Mouse (Mus musculus) gastrocnemius, adult 8-10 months (tissue): ENCODE measurements around the gene Taf12. TPM values are rescaled to one million over a fixed set of nuclear protein-coding genes. Genes with fewer than 3 reads are reported as not detected.

Source experiments
- DNase-seq, 2 experiments: peaks; one replicate each; pipeline ENCODE4 v3.0.0; 2022; ENCODE audit warnings: low spot score in 2 of 2
- total RNA-seq, 4 experiments: library from RNA; stranded (reverse); gene quantifications; 2 replicates each; pipeline ENCODE4 v1.2.4; 2022

Gene Taf12
- total RNA-seq, 4 experiments from 2014 or later = 35.4 to 47.2 (median 38.4) TPM

DNA sequence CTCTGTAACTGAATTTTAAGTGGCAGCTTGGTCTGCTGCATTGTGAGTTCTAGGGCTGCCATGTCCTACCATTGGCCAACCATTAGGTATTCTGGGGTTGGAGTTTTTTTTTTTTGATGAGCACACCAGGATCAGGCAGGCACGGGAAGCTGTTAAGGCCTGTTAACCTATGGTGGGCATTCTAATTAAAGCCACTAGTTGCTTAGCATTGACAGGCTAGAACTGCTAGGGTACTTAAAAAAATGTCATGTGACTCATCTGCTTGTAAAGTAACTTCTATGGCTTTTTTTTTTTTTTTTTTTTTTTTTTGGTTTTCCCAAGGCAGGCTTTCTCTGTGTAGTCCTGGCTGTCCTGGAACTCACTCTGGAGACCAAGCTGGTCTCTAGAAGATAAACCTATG lies 37.0 kb downstream of the Taf12 start:
- no peak for DNase-seq

DNA sequence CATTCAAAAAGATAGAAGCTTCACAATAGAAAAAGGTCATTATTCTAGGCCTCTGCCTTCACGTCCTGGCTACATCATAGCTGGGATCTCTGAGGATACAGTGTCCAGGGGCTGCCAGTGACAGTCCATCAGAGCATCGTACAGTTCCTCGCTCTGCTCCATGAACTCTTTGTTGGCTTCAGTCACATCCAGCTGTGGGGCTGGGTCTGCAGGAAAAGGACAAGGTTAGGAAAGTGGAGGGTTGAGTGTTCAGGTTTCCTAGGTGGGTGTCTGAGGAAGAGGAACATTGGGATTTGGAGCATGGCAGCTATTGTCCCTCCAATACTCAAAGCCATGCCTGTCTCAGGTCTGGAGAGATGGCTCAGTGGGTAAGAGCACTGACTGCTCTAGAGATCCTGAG lies 37.6 kb downstream of the Taf12 start:
- DNase-seq = no peak

DNA sequence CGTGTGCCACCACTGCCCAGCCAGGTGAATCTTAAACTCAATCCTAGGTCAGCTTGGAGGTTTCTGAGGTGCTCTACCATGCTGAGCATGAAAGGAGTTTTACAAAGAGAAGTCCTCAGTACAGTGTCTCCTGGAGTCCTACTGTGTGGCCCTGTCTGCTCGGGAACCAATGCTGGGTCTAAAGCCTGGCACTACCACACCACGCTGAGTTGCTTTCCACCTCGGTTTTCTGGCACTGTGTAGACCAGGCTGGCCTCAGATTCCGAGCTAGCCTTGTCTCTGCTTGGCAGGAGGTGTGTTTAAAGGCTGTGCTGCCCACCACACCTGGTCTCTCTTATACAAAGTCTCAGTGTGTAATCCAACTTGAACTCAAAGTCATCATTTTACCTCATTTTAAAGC lies 38.5 kb downstream of the Taf12 start:
- no peak for DNase-seq

DNA sequence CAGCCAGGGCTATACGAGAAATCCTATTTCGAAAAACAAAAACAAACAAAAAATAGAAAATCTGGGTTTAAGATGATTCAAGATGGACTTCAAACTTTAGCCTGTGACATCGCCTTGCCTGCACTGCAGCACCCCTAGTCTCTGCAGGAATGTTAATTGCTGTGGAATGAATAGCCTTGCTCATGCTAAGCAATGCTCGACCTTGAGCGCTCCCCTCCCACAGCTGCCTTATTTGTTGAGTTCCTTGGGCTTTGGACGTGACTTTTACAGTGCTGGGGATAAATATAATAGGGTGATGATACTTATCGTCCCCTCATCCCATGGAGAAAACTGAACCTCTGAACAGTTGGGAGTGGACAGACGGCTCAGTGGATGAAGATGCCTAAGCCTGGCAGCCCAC lies 41.5 kb downstream of the Taf12 start:
- DNase-seq = no peak

DNA sequence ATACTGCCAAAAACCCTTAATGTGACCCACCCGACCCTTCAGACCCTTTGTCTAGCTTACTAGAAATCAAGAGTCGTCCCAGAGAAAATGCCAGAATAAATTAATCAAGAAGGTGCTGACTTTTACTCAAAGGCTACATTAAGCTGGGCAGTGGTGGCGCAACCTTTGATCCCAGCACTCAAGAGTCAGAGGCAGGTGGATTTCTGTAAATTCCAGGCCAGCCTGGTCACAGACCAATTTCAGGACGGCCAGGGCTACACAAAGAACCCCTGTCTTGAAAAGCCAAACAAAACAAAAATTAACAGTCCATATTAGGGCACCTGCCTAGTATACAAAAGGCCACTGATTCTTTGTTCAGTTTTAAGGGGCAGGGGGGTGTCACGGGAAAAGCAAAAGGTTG lies 52.3 kb downstream of the Taf12 start:
- no peak for DNase-seq

DNA sequence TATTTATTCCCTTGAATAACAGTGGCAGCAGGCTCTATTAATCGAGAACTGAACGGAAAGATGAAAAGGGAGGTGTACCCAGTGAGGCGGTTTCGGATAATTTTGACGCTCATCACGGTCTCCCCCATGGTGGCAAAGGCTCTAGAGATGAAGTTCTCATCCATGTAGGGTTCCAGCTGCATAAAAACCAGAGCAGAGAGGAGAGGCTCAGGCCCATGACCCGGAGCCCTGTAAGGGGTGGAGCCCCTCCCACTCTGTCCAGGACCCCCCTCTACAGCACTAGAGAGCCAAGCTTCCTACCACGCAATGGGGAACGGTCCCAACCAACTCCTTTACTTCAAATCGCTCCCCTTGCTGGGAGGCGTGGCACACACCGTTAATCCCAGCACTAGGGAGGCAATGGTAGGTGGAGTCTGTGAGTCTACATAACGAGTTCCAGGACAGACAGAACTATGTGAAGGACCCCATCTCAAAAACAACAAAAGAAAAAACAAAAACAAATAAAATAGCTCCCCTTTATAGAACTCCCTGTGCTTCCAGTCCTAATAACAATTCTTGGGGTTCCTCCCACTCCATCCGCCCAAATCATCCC lies 54.3 kb downstream of the Taf12 start:
- no peak for DNase-seq

DNA sequence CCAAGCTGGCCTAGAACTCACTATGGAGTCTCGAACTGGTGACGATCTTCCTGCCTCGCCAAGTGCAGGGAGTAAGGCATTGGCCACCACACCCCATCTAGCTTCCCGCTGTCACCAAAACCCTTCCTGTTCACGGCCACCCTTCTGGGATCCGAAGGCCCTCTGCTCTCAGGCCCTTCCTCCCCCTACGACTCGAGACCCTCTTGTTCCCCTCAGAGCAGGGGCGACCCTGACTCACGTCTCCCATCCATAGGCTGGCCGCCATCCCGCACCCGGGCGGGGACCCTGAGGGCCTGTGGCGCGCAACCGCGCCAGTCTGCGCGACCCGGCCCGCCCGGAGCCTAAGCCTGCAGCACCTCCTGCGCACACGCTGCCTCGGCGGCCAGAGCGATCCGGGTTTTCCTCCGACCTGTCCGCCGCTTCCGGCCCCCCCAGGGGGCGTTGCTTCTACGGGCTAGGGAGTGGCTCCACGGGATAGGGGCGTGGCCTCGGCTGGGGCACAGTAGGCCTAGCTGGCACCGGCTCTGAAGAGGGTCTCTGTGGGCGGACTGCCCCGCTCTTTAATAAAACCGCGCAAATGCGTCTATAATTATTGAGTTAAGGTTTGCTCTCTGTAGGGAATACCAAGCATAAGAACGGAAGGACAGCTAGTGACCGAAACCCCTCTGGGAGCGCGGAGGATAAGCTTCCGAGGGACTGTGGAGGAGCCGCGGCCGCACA lies 55.1 kb downstream of the Taf12 start, which contains the start of gene Trnau1ap:
Gene Trnau1ap (minus strand): TSS at position 424 of the 720 bp plus-strand sequence.
- DNase-seq = peak; percentile 83 to 87

DNA sequence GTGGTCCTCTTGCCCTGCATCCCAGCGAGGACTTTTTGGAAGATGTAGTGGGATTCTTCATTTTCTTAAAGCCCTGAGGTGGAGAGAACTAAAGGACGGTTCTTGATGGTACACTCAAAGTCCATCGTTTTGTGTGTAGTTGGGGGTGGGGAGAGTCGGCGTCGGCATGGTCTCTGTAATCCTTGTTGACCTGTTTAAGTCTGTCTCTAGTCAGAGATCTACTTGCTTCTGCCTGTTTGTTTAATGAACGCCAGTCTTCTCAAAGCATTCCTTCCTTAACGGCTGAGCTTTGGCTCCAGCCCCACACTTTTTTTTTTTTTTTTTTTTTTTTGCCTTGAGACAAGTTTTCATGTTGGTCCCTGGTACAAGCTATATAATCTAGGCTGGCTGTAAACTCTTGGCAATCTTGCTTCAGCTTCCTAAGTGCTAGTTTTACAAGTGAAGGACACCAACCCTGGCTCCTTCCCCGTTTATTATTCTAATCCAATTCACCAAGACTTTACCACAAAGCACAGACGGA lies 55.7 kb downstream of the Taf12 start:
- no peak for DNase-seq

DNA sequence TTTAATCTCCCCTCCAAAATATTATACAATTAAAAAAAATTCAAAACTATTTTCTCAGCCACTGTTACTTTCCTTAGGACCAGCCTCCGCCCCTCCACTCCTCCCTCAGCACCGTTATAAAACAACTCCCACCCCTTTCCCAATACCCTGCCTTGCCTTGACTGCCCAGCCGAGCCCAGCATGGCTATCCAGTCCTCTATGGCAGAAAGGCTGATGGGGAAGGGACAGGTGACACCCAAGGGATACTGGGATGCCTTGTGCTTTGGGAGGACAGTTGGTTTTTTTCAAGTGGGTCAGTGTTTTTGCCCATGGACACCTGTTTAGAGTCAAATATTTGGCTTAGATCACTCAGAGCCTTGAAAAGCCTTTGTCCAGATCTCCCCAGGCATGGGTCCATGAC lies 57.8 kb downstream of the Taf12 start:
- DNase-seq = no peak

DNA sequence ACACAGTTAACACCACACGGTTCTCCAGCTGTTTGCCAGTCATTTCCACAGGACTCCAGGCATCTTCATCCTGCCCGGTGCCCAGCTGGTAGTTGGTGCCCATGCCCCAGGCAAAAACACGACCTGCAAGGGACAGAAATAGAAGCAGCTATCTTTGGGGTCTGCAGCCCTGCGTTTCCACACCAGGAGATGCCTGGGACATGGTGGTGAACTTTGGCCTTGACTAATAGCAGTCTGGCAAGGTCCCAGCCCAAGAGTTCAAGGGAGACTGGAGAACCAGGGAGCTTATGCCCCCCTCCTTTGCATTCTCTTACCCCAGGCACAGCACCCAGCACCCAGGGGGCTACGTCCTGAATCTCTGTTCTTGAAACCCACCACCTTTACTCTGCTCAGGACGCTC lies 58.7 kb downstream of the Taf12 start:
- DNase-seq = no peak

DNA sequence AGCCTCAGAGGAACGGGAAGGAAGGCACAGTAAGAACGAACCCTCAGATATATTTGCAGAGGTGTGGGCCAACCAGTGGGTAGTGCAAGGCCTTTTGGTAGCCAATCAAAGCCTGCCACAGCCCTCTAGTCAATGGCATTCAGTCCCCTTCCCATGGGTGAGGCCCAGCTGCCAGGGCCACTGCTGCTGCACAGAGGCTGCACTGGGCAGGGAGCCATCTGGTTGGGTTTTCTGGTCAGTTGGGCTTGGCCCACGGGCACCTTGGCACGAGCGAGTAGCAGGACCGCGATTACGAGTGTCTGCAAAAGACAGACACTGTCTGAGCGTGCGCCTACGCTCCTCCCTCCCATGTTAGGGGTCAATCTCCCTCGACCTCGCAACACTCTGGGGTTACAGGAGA lies 64.8 kb downstream of the Taf12 start:
- peak in 1 of 2 experiments; percentile 45 for DNase-seq

DNA sequence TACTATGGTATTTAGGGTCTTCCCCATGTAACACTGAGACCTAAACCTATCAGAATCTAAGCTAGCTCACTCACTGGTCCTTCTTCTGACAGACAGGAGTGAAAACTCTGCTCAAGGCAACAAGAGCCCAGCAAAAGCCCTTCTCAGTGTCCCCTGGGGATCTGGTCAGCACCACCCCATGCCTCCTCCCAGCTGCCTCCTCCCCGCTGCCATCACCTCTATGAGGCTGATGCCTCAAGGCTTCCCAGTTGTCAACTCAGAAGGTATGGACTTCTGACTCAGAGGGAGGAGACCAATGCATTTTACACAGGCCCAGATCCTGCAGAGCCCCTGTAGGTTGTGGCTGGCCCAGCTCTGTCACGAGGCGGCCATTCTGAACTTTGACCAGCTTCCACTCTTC lies 67.3 kb downstream of the Taf12 start:
- no peak for DNase-seq

DNA sequence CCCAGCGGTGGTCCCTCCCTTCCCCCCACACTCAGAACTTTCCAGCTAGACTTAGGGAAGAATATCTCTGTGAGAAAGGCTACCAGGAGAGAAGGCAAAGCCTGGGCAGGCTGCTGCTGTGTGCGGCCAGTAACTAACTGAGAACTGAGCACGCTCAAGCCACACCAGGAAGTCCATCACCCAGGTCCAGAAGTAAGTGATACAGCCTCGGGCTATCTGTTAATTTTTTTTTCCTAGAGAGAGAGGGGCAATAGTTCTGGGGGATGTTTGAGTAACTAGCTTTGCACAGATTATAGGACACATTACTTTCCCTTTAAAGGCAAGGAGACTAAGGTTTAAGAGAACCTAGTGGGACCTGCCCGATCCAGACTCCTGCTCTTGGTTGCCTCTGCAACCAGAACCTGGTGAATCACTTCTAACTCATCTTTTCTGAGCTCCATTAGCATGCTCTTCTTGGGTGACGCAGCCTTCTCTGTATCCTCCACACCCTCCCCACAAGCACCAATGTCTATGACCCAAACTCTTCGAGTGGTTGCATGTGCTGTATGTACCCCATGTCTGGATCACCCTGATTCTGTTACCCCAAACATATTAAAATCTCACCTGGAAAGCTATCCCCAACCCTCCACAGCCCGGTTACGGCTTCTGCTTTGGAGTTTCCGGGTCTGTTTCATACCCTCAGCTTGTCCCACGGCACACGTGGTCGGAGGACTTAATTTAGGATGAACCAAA lies 70.4 kb downstream of the Taf12 start:
- DNase-seq = no peak

Other genes starting within 250 kb of the Taf12 start
- gene Gm10300, start 199.7 kb upstream of the Taf12 start, total RNA-seq = under 1 TPM in 3 of 4 experiments, not detected in 1; 0.10 to 0.22 (median 0.11) TPM
- gene Epb41, start 199.1 kb upstream of the Taf12 start, total RNA-seq = 100 to 1,000 TPM; 114 to 129 (median 121) TPM
- under 1 TPM in 1 of 4 experiments, not detected in 3; 0.07 TPM for gene Oprd1, start 129.9 kb upstream of the Taf12 start, total RNA-seq
- 10 to 100 TPM; 25.1 to 30.9 (median 28.0) TPM for gene Ythdf2, start 62.1 kb upstream of the Taf12 start, total RNA-seq
- gene Gmeb1, start 12.8 kb upstream of the Taf12 start, total RNA-seq = 10 to 100 TPM in 1 of 4 experiments, 1 to 10 TPM in 3; 7.4 to 11.0 (median 7.9) TPM
- 1 to 10 TPM in 1 of 4 experiments, under 1 TPM in 1, not detected in 2; 0.58 to 1.5 TPM for gene Rab42, start 29.0 kb downstream of the Taf12 start, total RNA-seq
- gene Trnau1ap, start 55.2 kb downstream of the Taf12 start, total RNA-seq = 10 to 100 TPM in 3 of 4 experiments, 1 to 10 TPM in 1; 9.4 to 13.4 (median 11.1) TPM
- gene Rcc1, start 79.2 kb downstream of the Taf12 start, total RNA-seq = 1 to 10 TPM; 4.8 to 8.4 (median 8.1) TPM
- gene Phactr4, start 148.1 kb downstream of the Taf12 start, total RNA-seq = 10 to 100 TPM; 10.2 to 13.1 (median 10.9) TPM
- 1 to 10 TPM; 2.2 to 4.9 (median 3.4) TPM for gene Med18, start 189.5 kb downstream of the Taf12 start, total RNA-seq
- 1 to 10 TPM; 2.1 to 2.5 (median 2.2) TPM for gene Sesn2, start 236.1 kb downstream of the Taf12 start, total RNA-seq